Mouse (Mus musculus) adrenal gland, postnatal 10 days (tissue): Measurements from ENCODE around the gene Rhou. TPM values are rescaled to one million over a fixed set of nuclear protein-coding genes. Genes with fewer than 3 reads are reported as not detected.

Experiments
- DNase-seq: peaks from one replicate; pipeline ENCODE4 v3.0.0; 2021; ENCODE audit warnings: mixed read lengths
- total RNA-seq, 2 experiments: library from RNA; stranded (reverse); gene quantifications; 2 replicates each; pipeline ENCODE4 v1.2.3; 2021

Rhou gene
- total RNA-seq, 2 experiments from 2014 or later, result 42.8 to 48.5 TPM

DNA sequence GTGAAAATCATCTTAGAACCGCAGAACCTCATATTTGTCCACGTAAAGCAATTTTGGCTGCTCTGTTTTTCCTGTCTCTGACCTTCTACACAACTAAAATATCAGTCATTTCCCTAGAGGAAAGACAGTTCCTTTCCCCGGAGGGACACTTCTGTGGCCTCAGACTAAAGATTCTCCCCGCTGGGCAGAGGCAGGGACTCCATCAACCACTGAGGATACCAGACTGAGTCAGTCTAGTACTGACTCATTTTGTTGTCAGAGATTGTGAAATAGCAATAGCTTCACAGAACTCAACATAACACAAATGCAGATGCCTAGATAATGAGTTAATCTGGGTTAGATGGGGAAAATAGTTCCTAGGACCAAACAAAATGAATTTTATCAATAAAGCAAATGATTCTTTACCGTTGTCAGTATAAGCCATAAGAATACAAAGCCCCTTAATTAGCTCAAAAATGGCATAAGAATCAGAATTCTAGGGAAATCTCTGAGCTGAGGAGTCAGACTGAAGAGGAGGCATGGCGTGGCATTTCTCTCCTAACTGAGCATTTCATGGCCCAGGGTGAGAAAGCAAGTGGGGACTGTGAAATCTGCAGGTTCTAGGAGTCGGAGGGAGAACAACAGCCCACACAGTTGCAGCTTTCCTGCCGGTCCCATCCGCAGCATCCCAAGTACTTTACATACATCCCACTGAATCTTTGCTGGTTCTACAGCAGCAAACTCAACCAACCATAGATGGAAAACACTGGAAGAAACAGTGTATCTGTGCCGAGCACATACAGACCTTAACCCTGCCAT is 38.6 kb downstream of the Rhou start:
- DNase-seq, result no peak

DNA sequence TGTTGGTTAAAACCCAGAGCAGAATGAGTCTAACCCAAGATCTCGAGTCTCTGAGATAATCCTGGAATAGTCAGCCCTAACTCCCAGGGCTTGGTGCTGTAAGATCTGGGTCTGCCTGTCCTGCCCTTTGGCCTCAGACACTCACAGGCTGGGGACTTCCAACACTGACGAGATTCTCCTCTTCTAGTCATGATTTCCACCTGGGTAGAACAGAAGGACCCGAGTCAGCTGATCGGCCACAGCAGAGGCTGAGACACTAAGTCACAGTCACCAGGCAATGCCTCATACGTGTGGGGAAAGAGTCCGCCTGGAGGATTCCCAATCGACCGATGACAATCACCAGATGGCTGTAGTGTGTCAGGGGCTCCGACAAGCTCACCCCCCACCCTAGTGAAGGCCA is 42.4 kb downstream of the Rhou start:
- no peak for DNase-seq

DNA sequence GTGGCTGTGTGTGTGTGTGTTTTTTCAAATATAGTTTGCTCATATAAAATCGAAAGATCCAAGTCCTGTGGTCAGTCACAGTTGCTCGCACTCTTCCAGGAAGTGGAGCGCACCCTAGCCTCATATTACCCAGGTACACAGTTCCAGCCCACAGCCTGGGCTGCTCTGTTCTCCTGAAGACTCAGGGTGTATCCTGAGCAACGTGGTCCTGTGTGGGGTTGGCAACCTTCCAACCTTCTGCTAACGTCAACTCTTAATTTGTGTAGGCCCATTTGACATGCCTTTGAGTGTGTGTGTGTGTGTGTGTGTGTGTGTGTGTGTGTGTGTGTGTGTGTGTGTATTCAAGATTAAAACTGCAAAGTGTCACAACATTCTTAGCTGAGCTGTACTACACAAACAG is 43.6 kb downstream of the Rhou start:
- DNase-seq, result no peak

DNA sequence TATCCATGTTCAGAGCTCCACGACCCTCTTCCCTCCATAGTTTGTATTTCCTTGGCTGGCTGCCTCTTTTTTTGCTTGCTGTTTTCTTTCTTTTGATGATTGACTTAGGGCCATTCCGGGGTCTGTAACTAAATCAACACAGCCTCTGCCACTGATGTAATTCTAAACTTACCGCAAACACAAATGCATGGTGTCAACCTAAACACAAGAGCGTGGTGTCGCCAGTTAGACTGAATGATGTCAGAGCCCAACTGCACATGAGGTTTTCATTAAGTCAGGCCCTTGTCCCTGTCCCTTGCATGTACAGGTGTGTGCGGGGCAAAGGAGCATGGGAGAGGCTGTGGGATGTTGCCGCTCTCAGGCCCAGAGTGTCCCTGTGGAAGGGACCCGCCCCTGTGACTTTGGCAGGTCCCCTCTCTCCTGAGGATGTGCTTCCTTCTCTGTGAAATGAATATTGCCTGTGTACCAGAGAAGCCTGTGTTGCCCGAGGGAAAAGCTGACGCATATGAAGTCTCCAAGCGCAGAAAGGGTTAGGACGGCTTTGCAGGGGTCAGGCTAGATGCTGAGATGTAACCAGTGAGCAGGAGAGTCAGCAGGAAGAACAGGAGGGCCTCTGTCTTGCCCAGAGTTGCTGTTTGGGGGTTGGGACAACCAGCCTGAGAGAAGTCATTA is 46.8 kb downstream of the Rhou start:
- no peak for DNase-seq

DNA sequence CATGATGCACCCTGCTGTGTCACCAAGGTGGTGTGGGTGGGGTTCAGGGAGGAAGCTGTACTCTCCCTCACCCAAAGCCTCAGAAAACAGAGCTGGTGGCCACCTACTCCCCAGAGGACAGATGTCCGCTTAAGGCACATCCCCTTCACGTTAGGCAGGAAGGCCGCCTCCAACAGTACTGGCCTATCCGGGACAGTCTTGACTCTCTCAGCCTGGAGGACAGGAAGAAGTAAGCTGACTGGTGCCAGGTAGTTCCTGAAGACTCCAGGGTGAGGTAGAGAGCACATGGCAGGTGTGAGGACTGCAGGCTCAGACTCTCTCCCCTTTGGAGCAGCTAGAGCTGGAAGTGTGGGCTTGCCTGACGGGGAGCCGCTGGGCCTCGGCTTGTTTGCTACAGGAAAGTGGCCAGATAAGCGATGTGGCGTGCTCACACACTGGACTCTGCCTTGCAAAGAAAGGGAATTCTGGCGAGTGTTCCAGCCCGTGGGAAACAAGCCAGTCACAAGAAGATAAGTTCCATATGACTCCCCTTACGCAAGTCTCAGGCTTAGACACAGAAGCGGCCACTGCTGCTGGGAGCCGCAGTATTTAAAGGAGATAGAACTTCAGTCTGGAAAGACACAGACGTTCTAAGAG is 48.3 kb downstream of the Rhou start:
- peak; percentile 60 for DNase-seq

DNA sequence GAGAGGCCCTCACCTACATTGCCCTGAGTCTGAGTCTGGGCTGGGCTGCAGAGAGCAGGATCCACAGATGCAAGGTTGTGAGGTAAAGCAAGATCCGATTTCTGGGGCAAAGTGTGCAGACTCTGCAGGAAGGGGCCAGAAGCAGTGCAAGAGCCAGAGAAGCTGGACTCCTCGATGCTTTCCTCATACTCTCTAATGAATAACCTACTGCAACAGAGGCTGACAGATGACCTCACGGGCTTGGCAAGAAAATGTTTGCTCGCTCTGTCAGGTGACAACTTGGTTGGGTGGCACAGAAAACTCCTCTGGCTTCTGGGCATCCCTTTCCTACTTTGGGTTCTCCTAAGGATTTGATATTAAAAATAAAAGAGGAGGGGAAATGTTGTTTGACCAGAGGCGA is 51.6 kb downstream of the Rhou start:
- peak; percentile 46 for DNase-seq

DNA sequence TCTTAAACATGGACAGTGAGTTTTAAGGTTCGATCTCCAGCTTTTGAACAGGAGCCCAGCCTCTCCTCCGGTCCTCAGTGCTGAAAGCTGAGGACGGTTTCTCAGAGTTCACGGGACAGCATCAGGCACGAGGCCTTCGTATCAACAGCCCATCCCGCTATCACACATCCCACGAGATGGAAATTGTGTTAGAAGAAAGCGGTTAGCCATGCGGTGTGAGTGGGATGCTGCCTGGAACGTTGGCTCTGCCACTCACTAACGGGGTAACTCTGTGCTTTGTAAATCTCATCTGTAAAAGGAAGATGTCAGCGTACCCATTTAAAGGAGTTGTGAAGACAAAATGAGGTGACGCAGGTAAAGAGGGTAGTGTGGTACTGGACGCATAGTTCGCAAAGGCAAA is 53.4 kb downstream of the Rhou start:
- DNase-seq, result no peak

DNA sequence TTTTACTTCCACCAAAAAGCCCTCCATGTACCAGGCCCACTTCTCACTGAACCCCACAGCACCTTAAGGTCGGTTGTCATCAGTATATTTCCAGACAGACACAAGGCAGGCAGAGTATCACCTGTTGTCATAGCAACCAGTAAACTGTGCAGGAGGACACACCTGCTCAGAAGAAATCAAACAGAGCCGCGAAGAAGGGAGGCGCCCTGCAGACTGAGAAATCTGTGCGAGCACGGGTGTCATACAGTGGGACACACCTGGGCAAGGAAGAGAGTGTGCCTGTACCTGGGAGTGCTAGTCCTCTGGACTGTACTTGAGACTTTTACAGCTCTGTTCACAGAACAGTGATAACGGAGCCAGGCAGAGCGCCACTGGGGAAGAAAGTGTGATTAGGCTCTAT is 55.0 kb downstream of the Rhou start:
- DNase-seq, result no peak

DNA sequence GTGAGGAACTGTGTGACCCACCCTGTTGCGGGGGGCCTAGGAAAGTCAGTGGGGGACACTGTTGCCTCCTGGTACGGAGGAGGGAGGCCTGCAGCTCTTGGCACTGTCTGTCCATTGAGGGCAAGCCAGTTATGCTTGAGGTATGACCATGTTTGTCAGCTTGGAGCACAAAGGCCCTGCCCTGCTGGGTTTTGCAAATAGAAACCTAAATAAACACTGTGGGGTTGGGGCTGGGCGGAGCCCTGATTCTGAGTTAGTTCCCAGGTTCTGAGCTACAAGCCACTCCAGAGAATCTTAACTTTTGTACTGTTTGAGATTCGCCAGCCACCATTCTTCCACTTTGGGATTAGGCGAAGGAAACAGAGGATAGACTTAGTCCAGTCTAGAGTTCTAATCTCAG is 56.6 kb downstream of the Rhou start:
- DNase-seq, result no peak

Other genes starting within 250 kb of the Rhou start
- gene Mc1r, start 246.8 kb upstream of the Rhou start, total RNA-seq, result not detected
- gene Tubb3, start 242.5 kb upstream of the Rhou start, total RNA-seq, result 10 to 100 TPM; 29.3 to 74.9 TPM
- 10 to 100 TPM; 33.2 to 40.3 TPM for gene Def8, start 230.4 kb upstream of the Rhou start, total RNA-seq
- gene Afg3l1, start 176.0 kb upstream of the Rhou start, total RNA-seq, result 10 to 100 TPM; 66.9 to 70.8 TPM
- gene Dbndd1, start 138.5 kb upstream of the Rhou start, total RNA-seq, result under 1 TPM; 0.60 to 0.73 TPM
- 10 to 100 TPM; 11.0 to 12.9 TPM for gene Gas8, start 135.1 kb upstream of the Rhou start, total RNA-seq
- 10 to 100 TPM; 19.6 to 21.3 TPM for gene Rab4a, start 152.1 kb downstream of the Rhou start, total RNA-seq
- gene Ccsap, start 206.3 kb downstream of the Rhou start, total RNA-seq, result 1 to 10 TPM; 3.5 to 4.8 TPM
- gene Acta1, start 240.8 kb downstream of the Rhou start, total RNA-seq, result 1,000 to 10,000 TPM in 1 of 2 experiments, 100 to 1,000 TPM in 1; 919 to 3,617 TPM